Mouse (Mus musculus) forebrain, postnatal 0 days (tissue): ENCODE data around the gene Dnah6. TPM values are rescaled to one million over a fixed set of nuclear protein-coding genes. Genes with fewer than 3 reads are reported as not detected.

ENCODE experiments used
- ATAC-seq: fragments of 200-750 bp; cut with Nextera tagmentation; 2 replicates; pipeline ENCODE4 v1.8.0; 2017; ENCODE audit warnings: mild to moderate bottlenecking, moderate library complexity
- DNase-seq: peaks from one replicate; pipeline ENCODE4 v3.0.0-alpha.2; 2015
- H3K27ac ChIP-seq: fragments of 300-500 bp; sonication (generic); 2 replicates; pipeline ENCODE4 v1.5.1; 2014; ENCODE audit warnings: low read depth, mild to moderate bottlenecking, antibody characterized with exemption, low read length, moderate library complexity, mixed read lengths
- H3K27me3 ChIP-seq: fragments of 300-500 bp; sonication (generic); 2 replicates; pipeline ENCODE4 v1.6.1; 2014; ENCODE audit warnings: mild to moderate bottlenecking, low read length, mixed read lengths; ENCODE audit not compliant: insufficient read depth
- H3K36me3 ChIP-seq: fragments of 300-500 bp; sonication (generic); 2 replicates; pipeline ENCODE4 v1.6.1; 2014; ENCODE audit warnings: mild to moderate bottlenecking, moderate library complexity; ENCODE audit not compliant: insufficient read depth
- H3K4me1 ChIP-seq: fragments of 300-500 bp; sonication (generic); 2 replicates; pipeline ENCODE4 v1.6.1; 2014; ENCODE audit warnings: antibody characterized with exemption; ENCODE audit not compliant: insufficient read depth
- H3K4me2 ChIP-seq: fragments of 300-500 bp; sonication (generic); 2 replicates; pipeline ENCODE4 v1.6.1; 2014; ENCODE audit warnings: low read depth, mild to moderate bottlenecking, moderate library complexity
- H3K4me3 ChIP-seq: fragments of 300-500 bp; sonication (generic); 2 replicates; pipeline ENCODE4 v1.5.1; 2014; ENCODE audit warnings: low read depth, low read length, mixed read lengths
- H3K9ac ChIP-seq: fragments of 300-500 bp; sonication (generic); 2 replicates; pipeline ENCODE4 v1.6.1; 2014; ENCODE audit warnings: mild to moderate bottlenecking
- H3K9me3 ChIP-seq: fragments of 300-500 bp; sonication (generic); 2 replicates; pipeline ENCODE4 v1.6.1; 2016; ENCODE audit warnings: low read length
- CTCF ChIP-seq: sonication (generic); IDR thresholded peaks from 2 replicates; pipeline ENCODE4 v1.5.1; 2016; ENCODE audit warnings: antibody characterized with exemption, control low read depth, low read depth
- WGBS: fragments of 180-500 bp; shearing (Covaris S2); extraction: QIAGEN DNeasy Blood & Tissue Kit; methylation state at CpG from one replicate; pipeline ENCODE4 v1.1.7; 2014; 5-methylcytosine and 5-hydroxymethylcytosine counted together
- polyA plus RNA-seq: library from polyadenylated mRNA; unstranded; fragments of >200 nt; fragmentation: Nextera tagmentation; extraction: Ambion mirVana; gene quantifications from 2 replicates; pipeline ENCODE4 v1.2.1, GENCODE M21; 2015
- total RNA-seq: library from RNA; depleted of rRNA; stranded (reverse); fragments of >200 nt; gene quantifications from 2 replicates; pipeline ENCODE4 v1.2.3, GENCODE M21; 2014

Gene Dnah6
- total and polyA plus RNA-seq, 2 experiments from 2014 or later: 0.44 to 1.8 TPM

DNA sequence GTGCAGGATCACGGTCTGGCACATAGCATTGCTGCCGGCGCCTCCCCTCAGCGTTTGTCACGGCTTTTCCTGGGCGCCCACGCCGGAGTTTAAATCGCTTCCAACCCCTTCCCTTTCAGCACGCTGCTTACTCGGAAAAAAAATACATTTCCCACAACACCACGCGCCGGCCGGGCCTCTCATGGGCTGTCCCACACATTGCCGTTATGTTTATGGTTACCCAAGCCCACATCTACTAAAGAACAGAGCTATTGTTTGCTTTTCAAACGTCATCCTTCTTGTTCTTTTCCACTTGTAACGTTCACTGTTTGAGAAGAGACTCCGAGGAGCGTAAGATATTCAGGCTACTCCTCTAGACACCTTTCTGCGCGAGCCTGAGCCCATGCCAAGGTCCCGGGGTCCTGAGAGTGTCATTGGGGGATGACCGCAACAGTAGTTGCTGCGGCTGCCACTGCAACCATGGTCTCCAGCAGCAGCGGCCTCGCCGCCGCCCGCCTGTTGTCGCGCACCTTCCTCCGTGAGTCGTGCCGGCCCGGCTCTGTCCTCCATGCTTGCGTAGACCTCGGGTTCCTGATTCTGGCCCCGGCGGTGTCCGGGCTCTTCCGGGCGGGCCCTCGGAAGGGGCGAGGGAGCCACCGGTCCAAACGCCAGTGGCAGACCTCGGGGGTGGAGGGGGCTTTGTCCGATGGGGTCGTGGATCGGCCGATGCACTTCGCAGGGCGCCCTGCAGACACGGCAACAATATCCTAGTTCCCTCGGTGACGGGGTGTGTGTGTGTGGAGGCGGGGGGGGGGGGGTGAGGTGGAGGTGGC, 27.0 kb upstream of the Dnah6 start, which contains the start of gene Suclg1:
Gene Suclg1 (plus strand): TSS at position 146 of the 812 bp plus-strand sequence.
- Histone ChIP-seq H3K36me3 (no peaks in the 10 kb centered on the region), H3K27ac (peak within 1 kb of the TSS; percentile 83), H3K4me3 (peak within 1 kb of the TSS; percentile 79), H3K4me2 (peak within 1 kb of the TSS; percentile 81), H3K27me3 (no peaks in the 10 kb centered on the region), H3K4me1 (peaks cover 14% of the 10 kb centered on the region), H3K9ac (peak within 1 kb of the TSS; percentile 90), H3K9me3 (no peaks in the 10 kb centered on the region)
- no peak for TF ChIP-seq CTCF
- peak; percentile 96 for DNase-seq
- peak; percentile 96 for ATAC-seq
- WGBS: 2% methylated on average over 58 of the region's 58 CpGs

DNA sequence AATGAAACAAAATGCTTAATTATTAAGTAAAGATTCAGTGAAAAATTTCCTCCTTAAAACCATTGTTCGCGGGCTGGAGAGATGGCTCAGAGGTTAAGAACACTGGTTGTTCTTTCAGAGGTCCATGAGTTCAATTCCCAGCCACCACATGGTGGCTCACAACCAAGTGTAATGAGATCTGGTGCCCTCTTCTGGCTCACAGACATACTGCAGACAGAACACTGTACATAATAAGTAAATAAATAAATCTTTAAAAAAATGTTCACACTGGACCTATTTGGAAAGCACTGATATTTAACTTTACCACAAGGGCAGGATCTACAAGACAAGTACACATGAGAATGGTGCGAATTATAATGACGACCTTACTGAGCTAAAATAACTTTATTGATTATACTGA, 26.0 kb upstream of the Dnah6 start:
- WGBS: 39% methylated on average over 4 of the region's 4 CpGs
- H3K27me3 ChIP-seq: no peaks in the 10 kb centered on the region
- peak; percentile 74 for TF ChIP-seq CTCF
- no peaks in the 10 kb centered on the region for H3K36me3 ChIP-seq
- no peak overlapping the region for H3K9ac ChIP-seq
- H3K27ac ChIP-seq: no peak overlapping the region
- peak overlapping the region; percentile 81 for H3K4me2 ChIP-seq
- DNase-seq (peak; percentile 51), ATAC-seq (no peak)
- no peaks in the 10 kb centered on the region for H3K9me3 ChIP-seq
- H3K4me1 ChIP-seq: peaks cover 14% of the 10 kb centered on the region
- H3K4me3 ChIP-seq: peak overlapping the region; percentile 79

DNA sequence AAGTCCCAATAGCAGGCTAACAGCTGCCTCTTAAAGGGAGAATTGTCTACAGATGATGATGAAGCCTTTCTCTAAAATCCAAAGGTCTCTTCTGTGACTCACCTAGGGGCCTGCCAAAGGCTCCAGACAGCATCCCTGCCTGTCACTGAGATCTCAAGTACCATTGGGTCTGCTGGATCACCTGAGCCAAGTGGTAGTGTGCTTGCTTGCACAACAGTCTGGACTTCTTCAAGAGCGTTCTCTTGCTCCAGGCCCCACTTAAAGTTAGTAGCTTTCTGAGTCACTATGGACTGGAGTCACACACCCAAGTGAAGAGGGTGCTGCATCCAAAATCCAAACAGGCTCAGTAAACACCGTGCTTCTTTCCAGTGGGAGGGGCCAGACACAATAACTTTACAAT, 25.4 kb upstream of the Dnah6 start:
- DNase-seq: no peak
- no peak overlapping the region for H3K4me3 ChIP-seq
- no peak for TF ChIP-seq CTCF
- WGBS: 86% methylated on average over 2 of the region's 2 CpGs
- ATAC-seq: no peak
- no peaks in the 10 kb centered on the region for H3K9me3 ChIP-seq
- H3K4me1 ChIP-seq: peaks cover 14% of the 10 kb centered on the region
- H3K9ac ChIP-seq: no peak overlapping the region
- H3K36me3 ChIP-seq: no peaks in the 10 kb centered on the region
- H3K27me3 ChIP-seq: no peaks in the 10 kb centered on the region
- no peak overlapping the region for H3K27ac ChIP-seq
- H3K4me2 ChIP-seq: no peak overlapping the region

DNA sequence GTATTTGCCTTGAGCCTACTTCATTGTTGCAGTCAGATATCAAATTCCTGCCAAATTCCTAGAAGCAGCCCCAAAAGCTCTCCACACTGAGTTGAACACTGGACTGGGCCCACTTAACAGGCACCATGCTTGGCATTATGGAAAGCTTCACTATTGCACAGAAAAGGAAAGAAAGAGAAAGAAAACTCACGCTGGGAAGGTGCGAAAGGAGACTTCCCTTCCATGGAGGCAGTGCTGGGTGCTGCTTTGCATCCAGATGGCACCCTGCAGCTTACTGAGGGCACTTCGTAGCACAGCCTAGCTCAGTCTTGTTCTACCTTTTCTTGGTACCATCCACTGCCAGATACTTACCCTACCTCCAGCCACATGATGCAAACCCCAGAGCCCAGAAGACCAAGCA, 14.2 kb upstream of the Dnah6 start:
- no peak for DNase-seq
- no peaks in the 10 kb centered on the region for H3K4me1 ChIP-seq
- H3K9me3 ChIP-seq: no peaks in the 10 kb centered on the region
- no peak overlapping the region for H3K9ac ChIP-seq
- no peak overlapping the region for H3K4me2 ChIP-seq
- no peak overlapping the region for H3K27ac ChIP-seq
- no peak for TF ChIP-seq CTCF
- H3K27me3 ChIP-seq: no peaks in the 10 kb centered on the region
- 61% methylated on average over 3 of the region's 3 CpGs for WGBS
- no peak overlapping the region for H3K4me3 ChIP-seq
- no peak for ATAC-seq
- H3K36me3 ChIP-seq: no peaks in the 10 kb centered on the region

DNA sequence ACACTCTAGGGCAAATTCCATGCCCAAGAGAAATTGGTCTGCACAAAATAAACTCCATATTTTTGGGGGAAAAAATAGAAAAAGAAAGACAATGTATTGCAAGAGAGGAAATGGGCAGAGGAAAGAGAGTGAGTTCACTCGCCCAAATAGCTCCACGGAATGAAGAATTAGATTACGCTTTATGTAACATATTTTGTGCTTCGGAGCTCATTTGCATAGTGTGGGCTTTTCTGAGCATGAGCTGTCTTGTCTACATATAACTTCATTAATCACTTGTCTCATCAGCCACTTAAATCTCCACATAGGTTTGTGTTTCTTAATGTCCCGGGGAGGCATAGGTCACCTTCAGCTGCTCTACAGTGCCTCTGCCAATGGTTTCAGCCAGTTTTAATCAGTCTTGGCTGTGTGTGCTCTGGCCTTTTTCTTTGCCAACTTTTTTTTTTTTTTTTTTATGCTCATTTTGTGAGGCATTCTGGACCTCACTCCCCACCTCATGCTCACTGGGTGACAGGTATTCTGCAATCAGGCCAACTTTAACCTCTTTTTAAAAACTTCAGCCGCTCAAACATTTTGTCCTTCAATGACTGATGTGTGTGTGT, 12.9 kb upstream of the Dnah6 start:
- H3K9me3 ChIP-seq: no peaks in the 10 kb centered on the region
- WGBS: 69% methylated on average over 6 of the region's 6 CpGs
- DNase-seq: no peak
- no peak overlapping the region for H3K4me3 ChIP-seq
- H3K27me3 ChIP-seq: no peaks in the 10 kb centered on the region
- no peak overlapping the region for H3K9ac ChIP-seq
- no peak for TF ChIP-seq CTCF
- H3K27ac ChIP-seq: no peak overlapping the region
- no peak for ATAC-seq
- no peak overlapping the region for H3K4me2 ChIP-seq
- no peaks in the 10 kb centered on the region for H3K36me3 ChIP-seq
- no peaks in the 10 kb centered on the region for H3K4me1 ChIP-seq

DNA sequence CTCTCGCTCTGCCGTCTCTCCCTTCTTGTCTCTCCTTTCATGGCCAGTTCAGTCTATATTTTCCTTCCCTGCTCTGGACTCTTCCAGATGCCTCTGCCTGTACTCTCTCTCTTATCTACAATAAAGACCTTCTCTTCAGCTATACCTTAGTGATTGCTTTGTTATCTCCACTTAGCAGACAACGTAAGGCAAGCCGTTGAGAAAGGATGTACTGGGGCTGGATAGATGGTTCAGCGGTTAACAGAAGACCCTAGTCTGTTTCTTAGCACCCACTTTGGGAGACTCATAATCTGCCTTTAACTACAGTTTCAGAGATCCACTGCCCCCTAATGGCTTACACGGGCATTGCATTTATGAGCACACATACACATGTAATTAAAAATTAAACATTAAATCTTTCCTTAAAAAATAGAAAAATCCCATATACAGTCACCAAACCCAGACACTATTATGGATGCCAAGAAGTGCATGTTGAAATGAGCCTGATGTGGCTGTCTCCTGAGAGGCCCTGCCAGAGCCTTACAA, 11.8 kb upstream of the Dnah6 start:
- H3K4me1 ChIP-seq: no peaks in the 10 kb centered on the region
- TF ChIP-seq CTCF: peak; percentile 21; the same call in 1 of the 2 replicates

DNA sequence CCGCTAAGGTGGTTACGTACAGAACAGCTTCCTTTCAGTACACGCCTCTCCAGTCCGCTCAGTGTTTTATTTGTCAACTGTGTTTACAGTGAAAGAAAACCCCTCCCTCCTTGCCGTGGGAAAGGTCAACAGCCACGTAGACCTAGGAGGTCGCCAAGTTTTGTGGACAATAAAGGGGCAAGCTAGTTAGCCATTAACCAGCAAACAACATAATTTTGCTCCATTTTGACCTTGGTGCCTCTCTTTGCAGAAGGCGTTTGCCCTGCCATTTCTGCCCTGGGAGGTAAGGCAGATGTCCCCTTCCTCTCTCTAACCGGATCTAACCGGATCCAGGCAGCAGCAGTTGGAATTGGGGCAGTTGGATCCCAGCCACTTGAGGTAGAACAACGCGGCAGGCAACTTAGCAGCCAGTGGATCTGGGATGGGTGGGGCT, 10.7 kb upstream of the Dnah6 start:
- Histone ChIP-seq H3K9me3 (no peaks in the 10 kb centered on the region), H3K4me3 (no peak overlapping the region), H3K27me3 (no peaks in the 10 kb centered on the region), H3K4me2 (no peak overlapping the region), H3K27ac (no peak overlapping the region), H3K4me1 (no peaks in the 10 kb centered on the region), H3K36me3 (no peaks in the 10 kb centered on the region), H3K9ac (no peak overlapping the region)
- DNase-seq: no peak
- TF ChIP-seq CTCF: no peak
- ATAC-seq: no peak
- 86% methylated on average over 12 of the region's 12 CpGs for WGBS

More for the DNA sequence above, 11.8 kb upstream of the Dnah6 start:
- 92% methylated on average over 6 of the region's 6 CpGs for WGBS
- H3K27me3 ChIP-seq: no peaks in the 10 kb centered on the region
- H3K9ac ChIP-seq: no peak overlapping the region
- H3K36me3 ChIP-seq: no peaks in the 10 kb centered on the region
- no peak overlapping the region for H3K4me3 ChIP-seq
- no peak overlapping the region for H3K27ac ChIP-seq
- no peak for ATAC-seq
- DNase-seq: no peak
- H3K4me2 ChIP-seq: no peak overlapping the region
- no peaks in the 10 kb centered on the region for H3K9me3 ChIP-seq
